Mouse (Mus musculus) right cerebral cortex, adult 18-20 months (tissue): ENCODE measurements around the gene Fam178b.

Source experiments
- DNase-seq: peaks from one replicate; pipeline ENCODE4 v3.0.0; 2022; ENCODE audit warnings: mixed read lengths

The Fam178b gene

DNA sequence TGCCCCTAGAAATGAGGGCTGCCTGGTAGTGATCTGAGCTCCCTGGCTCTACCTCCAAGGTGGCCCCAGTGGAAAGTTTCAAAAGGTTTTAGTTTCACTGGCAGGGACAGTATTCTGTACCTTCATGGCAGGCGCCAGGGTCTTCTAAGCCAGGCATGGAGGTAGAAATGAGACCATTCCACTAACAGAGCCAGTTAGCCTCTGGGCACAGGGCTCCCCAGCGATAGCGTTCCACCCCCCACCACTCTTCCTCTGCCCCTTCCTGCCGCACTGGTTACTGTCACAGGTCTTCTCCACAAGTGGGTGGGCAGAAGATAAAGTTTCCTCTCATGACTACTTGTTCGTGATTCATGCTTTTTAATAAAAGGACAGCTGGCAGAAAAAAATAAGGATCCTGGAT lies 123.1 kb downstream of the Fam178b start:
- DNase-seq, result no peak

DNA sequence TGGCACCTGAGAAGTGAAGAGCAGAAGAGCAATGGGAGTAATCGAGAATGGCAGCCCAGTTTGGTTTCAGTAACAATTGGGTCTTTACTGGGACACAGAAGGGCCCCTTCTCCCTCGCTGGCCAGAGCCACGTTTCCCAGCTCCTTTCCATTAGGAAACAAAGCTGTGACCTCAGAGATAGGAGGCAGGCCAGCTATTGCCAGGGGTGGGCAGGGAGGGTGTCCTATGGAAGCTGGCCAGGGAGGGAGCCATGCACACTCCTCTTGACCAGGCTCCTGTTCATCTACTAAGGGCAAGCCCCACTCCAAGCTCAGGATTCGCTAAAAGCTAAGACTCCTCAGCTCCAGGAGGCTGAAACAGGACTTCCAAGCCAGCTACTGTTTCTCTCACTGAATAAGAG lies 123.7 kb downstream of the Fam178b start:
- DNase-seq, result no peak

DNA sequence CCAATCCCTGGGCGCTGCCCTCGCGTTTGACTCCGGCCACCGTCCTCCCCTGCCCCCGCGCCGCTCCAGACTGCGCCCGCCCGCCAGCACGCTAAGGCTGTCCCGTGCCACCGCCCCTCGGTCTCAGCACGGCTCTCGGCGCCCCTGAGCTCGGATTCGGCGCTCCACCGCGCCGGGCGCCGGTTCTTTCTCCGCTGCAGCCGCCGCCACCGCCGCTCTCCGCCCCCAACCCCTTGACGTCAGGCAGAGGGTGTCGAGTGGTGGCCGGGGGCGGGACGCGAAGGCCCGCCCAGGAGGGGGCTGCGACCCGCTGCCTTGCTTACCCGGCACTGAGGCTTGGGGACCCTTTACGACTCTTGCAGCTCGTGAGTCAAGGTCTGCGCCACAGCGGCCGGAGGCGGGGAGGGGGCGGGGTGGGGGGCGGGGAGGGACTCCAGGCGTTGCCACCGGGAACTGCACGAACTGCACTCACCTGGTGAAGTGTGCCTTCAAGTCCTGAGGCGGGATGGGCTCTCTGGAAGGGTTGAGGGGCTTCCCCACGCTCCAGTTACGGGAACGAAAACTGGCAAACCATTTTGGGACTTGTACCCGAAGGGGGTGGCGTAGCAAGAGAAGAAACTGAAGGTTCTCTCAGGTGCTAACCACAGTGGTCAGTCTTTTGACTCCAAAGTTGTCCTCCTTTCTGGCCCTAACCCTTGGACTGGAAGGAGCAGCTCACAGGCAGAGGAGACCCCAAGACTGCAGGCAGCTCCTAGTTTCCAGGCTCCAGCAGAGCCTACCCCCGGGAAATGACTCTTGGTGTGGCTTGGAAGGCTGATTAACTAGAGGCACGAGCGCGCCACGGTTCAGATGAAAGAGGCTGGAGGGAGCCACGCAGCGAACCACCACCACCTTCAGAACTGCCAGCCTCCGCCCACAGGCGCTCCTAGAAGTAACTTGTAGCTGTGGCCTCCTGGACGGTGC lies 124.7 kb downstream of the Fam178b start, which contains the start of gene Sema4c:
TSS of gene Sema4c (minus strand) at position 319 of the 963 bp plus-strand sequence.
- DNase-seq, result peak; percentile 80

DNA sequence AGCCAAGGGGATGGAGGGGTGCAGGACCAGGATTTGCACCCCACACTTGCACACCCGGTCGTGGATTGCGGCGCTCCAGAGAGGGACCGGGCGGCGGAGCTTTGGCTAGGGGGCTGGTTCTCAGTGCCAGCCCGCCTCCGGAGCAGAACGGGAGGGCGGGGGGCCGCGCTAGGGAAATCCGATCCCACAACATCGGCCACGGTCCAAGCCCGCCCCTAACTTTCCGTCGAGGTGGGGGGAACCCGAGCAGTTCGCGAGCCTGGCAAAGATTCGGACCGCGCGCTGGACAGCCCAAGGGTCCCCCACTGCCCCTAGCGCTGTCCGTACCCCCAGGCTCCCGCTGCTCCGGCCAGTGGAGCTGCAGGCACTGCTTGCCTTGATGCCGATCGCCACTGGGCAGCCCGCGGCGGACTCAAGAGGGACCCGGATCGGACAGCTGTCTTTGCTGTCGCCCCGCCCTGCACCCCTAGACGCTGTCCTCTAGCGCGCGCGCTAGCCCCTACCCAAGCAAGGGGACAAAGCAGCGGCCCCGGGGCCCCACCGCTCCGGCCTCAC lies 125.4 kb downstream of the Fam178b start:
- peak; percentile 60 for DNase-seq

GRCm38 (mm10) chr1:36556553-36557456 lies 126.2 kb downstream of the Fam178b start:
- peak; percentile 91 for DNase-seq

DNA sequence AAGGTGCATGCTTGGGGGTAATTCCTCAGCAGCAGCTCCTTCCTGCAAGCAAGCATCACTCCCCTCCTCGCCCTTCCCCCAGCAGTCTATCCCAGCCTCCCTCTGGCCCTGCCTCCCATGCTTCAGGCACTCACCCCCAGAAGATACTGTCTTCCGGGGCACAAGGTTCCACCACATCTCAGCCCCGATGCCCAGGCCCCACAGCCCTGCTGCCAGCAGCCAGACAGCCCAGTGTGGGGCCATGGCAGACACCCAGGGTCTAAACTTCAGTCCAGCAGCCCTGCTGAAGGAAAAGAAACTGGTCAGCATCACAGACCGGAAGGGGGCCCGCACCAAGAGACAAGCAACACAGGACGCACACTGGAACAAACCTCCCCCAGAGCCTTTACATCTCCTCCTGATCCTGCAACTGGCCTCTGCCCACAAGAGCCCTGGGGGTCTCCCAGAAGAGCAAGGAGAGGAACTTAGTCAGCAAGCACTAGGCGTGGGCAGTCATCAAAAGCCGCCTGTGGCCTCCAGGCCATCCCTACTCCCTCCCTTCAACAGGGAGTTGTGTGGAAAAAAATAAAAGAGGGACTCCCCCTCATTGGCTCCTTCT lies 127.1 kb downstream of the Fam178b start:
- no peak for DNase-seq

DNA sequence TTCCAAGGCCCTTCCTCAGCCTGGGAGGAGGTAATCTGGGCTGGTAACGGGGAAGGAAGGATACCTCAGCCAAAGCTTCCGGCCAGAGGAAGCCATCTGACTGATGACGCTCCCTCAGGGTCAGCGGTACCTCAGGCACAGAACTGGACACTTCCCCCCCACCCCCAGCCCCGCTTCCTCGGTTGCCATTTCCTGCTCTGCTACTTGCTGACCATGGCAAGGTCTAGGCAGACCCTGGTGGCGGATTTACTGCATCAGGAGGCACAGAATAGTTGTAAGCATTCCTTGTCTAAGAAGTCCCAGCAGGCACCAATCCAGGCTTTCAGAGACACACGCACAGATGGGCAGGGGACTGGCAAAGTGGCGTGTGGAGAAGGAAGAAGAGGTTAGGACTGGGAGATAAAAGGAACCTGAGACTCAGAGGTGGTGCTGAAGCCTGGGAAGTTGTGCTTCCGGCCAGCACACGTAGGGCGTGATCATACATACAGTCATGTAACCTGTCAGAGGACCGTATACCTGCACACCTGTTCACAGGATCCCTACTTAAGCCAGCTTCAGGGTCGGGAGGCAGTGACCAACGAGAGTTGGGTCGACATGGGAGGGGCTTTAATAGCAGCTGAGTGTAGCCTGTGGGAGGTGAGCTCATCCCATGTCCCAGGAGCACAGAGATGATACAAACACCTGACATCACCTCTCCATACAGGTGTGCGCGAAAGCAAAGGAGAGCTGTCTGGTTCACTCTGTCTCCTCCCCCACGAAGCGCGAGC lies 128.2 kb downstream of the Fam178b start:
- no peak for DNase-seq

DNA sequence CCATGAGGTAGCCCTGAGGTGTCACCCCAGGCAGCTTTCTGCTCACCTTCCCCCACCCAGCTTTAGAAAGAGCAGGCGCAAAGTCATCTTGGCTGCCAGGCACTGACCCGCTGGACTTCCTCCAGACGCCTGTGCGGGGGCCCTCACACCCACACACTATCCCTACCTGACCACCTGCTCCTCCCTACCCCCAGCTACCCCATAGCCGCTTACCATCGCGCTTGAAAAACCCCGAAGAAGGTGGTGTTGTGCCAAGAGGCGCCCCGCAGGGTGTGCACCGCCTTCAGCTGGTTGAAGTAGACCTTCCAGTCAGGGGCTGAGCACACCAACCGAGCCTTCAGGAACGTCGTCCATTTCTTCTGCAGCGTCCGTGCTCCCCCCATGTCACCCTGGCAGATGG lies 130.5 kb downstream of the Fam178b start:
- no peak for DNase-seq

- no peak for DNase-seq
These were observed 131.1 kb downstream of the Fam178b start for GRCm38 (mm10) chr1:36551904-36552303.

DNA sequence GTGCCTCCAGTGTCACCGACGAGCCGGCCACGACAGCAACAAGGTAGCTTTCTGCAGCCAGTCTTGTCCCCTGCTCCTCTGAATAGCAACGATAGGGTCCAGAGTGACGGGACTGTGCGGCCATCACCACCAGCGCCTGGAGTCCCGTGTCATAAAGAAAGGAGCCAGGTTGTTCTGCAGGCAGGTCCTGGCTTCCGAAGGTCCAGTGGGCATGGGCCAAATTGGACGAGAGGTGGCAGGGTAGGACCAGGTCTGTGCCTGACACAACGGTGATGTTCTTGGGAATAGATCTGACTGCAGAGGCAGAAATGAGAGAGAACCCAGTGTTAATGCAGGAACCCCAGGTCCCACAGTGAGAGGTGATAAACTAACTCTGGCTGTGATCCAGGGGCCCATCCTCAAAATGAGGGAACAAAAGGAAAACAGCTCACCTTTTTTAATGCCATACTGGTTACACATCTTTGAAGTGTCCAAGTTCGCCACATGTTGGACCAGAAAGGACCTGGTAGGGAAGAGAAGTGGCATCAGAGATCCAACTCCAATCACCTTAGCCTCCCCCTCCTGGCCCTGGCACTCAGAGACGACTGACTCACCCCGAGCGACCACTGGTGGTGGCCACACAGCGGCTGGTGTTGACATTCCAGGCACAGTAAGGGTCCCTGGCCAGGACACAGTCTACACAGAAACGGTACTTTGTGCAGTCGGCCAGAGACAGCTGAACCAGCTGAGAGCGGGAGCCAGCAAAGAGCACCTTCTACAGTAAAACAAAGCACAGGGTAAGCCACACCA lies 132.7 kb downstream of the Fam178b start:
- DNase-seq, result no peak

- no peak for DNase-seq
These were observed 133.5 kb downstream of the Fam178b start for GRCm38 (mm10) chr1:36549491-36549890.

GRCm38 (mm10) chr1:36548771-36549170 lies 134.2 kb downstream of the Fam178b start:
- DNase-seq, result no peak

DNA sequence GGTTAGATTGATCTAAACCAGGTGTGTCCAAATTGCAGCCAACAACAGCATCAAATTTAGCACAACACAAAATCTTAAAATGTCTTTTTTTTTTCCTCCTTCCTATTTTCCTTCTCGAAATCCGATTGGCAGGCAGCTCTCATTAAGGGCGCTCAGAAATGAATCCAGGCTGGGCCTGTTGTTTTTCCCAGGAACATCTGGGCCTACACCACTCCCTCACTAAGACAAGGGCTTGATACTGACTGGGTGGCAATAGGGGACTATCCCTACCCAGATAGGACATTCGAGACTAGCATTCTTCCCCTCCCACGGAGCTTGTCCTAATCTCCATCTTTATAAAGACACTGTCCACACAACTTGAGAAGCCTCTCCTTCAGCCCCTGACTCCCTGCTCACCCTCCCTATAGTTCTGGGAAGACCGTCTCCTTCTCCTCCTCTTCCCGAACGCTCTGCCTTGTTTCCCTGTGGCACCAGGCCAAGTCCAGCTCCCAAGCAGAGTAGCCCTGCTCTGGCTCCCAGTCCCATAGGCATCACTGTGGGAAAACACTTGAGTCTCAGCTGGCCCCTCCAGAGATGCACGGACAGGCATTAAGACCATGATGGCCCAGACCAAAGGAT lies 134.9 kb downstream of the Fam178b start:
- no peak for DNase-seq

- peak; percentile 99 for DNase-seq
These were observed 136.0 kb downstream of the Fam178b start, which contains the start of gene Ankrd39 for GRCm38 (mm10) chr1:36546888-36547471. Ankrd39 (minus strand) TSS chr1:36547445.

GRCm38 (mm10) chr1:36545845-36546600 lies 137.0 kb downstream of the Fam178b start:
- DNase-seq, result no peak

DNA sequence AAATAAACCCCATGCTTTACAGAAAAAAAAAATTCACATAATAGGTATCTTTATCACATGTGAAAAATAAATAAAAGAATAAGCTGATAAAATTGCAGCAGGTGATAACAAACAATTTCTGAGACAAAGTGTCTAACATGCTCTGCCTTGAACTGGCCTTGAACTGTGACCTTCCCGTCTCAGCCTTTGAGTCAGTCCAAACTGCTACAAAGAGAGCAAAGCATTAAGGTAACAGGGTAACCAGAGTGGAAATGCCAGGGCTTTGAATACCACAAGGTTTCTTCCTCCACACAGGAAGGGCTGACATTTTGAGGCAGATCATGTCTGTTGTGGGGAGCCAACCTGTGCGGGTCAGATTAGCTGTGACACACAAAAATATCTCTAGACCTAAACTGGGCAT lies 137.6 kb downstream of the Fam178b start:
- no peak for DNase-seq

- no peak for DNase-seq
These were observed 140.1 kb downstream of the Fam178b start for GRCm38 (mm10) chr1:36542925-36543324.

DNA sequence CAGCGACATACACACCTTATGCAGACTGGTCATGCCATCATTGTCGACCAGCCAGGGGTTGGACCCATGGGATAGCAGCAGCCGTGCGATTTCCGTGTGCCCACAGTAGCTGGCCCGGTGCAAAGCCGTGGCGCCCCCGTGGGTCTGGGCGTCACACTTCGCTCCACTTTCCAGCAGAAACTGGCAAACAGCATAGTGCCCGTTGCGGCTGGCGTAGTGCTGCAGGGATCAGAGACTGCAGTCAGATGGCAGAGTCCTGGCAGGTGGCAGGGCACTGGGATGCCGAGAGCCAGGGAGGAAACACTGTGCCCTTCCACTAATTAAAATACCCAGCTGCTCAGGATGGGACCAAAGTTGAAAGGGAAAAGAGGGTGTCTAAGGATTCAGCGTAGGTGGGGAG lies 141.1 kb downstream of the Fam178b start:
- no peak for DNase-seq

DNA sequence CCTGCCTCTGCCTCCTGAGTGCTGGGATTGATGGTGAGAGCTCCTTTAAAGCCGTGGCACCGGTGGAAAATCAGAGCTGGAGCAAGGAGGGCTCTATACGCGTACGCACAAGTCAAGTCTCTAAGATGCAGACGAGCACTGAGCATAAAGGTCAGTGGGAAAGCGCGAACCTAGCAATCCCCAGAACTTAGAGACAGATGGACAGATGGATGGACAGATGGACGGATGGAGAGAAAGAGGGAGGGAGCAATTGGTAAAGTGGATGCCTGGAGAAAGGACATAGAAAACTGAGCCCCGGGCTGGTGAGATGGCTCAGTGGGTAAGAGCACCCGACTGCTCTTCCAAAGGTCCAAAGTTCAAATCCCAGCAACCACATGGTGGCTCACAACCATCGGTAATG lies 142.2 kb downstream of the Fam178b start:
- no peak for DNase-seq
